Mouse (Mus musculus): ENCODE results near the gene Pirb. TPM values are rescaled to one million over a fixed set of nuclear protein-coding genes. Genes with fewer than 3 reads are reported as not detected.
"Not testable (repeated sequence)": the region's sequence is repeated elsewhere in the genome, so short reads cannot be mapped to it uniquely, and the experiment has no call there.

Pirb gene
- polyA plus RNA-seq, 1 experiment from 2014 or later = 0.87 TPM

GRCm38 (mm10) chr7:3706343-3706934, 13.8 kb downstream of the Pirb start:
- Histone ChIP-seq H3K9me3 (ENCODE audit: control insufficient read depth, low read length) (no peaks in the 10 kb centered on the region), H3K4me3 (ENCODE audit: low read length) (peak overlapping the region; percentile 91), H3K9ac (ENCODE audit: low read depth, low read length) (peak overlapping the region; percentile 94; the same call in 1 of the 2 replicates), H3K27ac (ENCODE audit: low read depth, low read length) (no peak overlapping the region), H3K4me2 (replicated peaks; ENCODE audit: low read depth, low read length) (peak overlapping the region; percentile 87), H3K4me1 (ENCODE audit: control insufficient read depth, insufficient read depth, low read length) (peaks cover 3% of the 10 kb centered on the region; the same call in 1 of the 2 replicates), H3K27me3 (ENCODE audit: control insufficient read depth, insufficient read depth, low read length) (no peaks in the 10 kb centered on the region), H3K36me3 (ENCODE audit: control insufficient read depth, insufficient read depth, low read length) (peaks cover 26% of the 10 kb centered on the region)
- WGBS = 62% methylated on average over 11 of the region's 11 CpGs
- no peak for ATAC-seq (ENCODE audit: low FRiP score, low TSS enrichment)

- WGBS = 17% methylated on average over 6 of the region's 6 CpGs
- ATAC-seq (ENCODE audit: low FRiP score, low TSS enrichment) = no peak
- Histone ChIP-seq H3K9ac (ENCODE audit: low read depth, low read length) (peak overlapping the region; percentile 94), H3K27ac (ENCODE audit: low read depth, low read length) (no peak overlapping the region), H3K9me3 (ENCODE audit: control insufficient read depth, low read length) (no peaks in the 10 kb centered on the region), H3K4me3 (ENCODE audit: low read length) (peak overlapping the region; percentile 91), H3K36me3 (ENCODE audit: control insufficient read depth, insufficient read depth, low read length) (peaks cover 30% of the 10 kb centered on the region), H3K27me3 (ENCODE audit: control insufficient read depth, insufficient read depth, low read length) (no peaks in the 10 kb centered on the region), H3K4me2 (replicated peaks; ENCODE audit: low read depth, low read length) (peak overlapping the region; percentile 87), H3K4me1 (ENCODE audit: control insufficient read depth, insufficient read depth, low read length) (peaks cover 3% of the 10 kb centered on the region; the same call in 1 of the 2 replicates)
These were observed 14.3 kb downstream of the Pirb start for GRCm38 (mm10) chr7:3705911-3706310.

- Histone ChIP-seq H3K36me3 (ENCODE audit: control insufficient read depth, insufficient read depth, low read length) (peaks cover 32% of the 10 kb centered on the region), H3K9ac (ENCODE audit: low read depth, low read length) (peak overlapping the region; percentile 94), H3K4me3 (ENCODE audit: low read length) (peak overlapping the region; percentile 91), H3K27ac (ENCODE audit: low read depth, low read length) (peak overlapping the region; percentile 95; the same call in 1 of the 2 replicates), H3K4me2 (replicated peaks; ENCODE audit: low read depth, low read length) (peak overlapping the region; percentile 87)
- WGBS = 1% methylated on average over 6 of the region's 7 CpGs
- ATAC-seq (ENCODE audit: low FRiP score, low TSS enrichment); H3K9me3 ChIP-seq (ENCODE audit: control insufficient read depth, low read length); H3K27me3 ChIP-seq (ENCODE audit: control insufficient read depth, insufficient read depth, low read length); H3K4me1 ChIP-seq (ENCODE audit: control insufficient read depth, insufficient read depth, low read length): not testable (repeated sequence)
These were observed 14.7 kb downstream of the Pirb start for GRCm38 (mm10) chr7:3705461-3705860.

GRCm38 (mm10) chr7:3704475-3704874, 15.7 kb downstream of the Pirb start:
- H3K4me1 ChIP-seq (ENCODE audit: control insufficient read depth, insufficient read depth, low read length) = peaks cover 3% of the 10 kb centered on the region; the same call in 1 of the 2 replicates
- peak overlapping the region; percentile 91 for H3K4me3 ChIP-seq (ENCODE audit: low read length)
- peak overlapping the region; percentile 87 for H3K4me2 ChIP-seq (replicated peaks; ENCODE audit: low read depth, low read length)
- H3K36me3 ChIP-seq (ENCODE audit: control insufficient read depth, insufficient read depth, low read length) = peaks cover 40% of the 10 kb centered on the region
- WGBS = 0% methylated on average over 20 of the region's 20 CpGs
- H3K27me3 ChIP-seq (ENCODE audit: control insufficient read depth, insufficient read depth, low read length) = no peaks in the 10 kb centered on the region
- peak overlapping the region; percentile 94 for H3K9ac ChIP-seq (ENCODE audit: low read depth, low read length)
- no peaks in the 10 kb centered on the region for H3K9me3 ChIP-seq (ENCODE audit: control insufficient read depth, low read length)
- ATAC-seq (ENCODE audit: low FRiP score, low TSS enrichment) = peak; percentile 25
- H3K27ac ChIP-seq (ENCODE audit: low read depth, low read length) = peak overlapping the region; percentile 95

DNA sequence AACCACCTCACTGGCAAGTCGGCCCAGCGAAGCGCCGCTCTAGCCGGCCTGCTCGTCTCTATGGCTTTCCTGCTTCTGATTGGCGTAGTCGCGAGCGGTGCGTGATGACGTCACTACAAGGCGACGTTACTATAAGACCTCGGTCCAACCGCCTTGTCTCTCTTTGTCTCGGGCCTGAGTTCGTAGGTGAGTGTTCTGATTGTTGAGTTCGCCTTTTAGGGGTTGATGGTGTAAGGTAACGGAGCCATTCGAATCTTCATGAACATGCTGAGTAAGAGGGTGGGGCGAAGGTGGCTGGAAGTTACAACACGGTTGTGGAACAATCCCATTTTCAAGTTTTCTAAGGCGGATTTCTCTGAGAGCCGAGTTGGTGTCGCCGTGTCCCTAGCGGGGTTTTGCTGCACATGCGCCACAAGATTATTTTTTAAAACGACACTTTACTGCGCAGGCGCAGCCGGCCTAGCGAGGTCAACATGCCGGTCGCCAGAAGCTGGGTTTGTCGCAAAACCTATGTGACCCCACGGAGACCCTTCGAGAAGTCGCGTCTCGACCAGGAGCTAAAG, 16.2 kb downstream of the Pirb start, which contains the start of gene Rps9:
Gene Rps9 (plus strand): TSS at position 115 of the 563 bp plus-strand sequence.
- H3K4me3 ChIP-seq (ENCODE audit: low read length) = peak within 1 kb of the TSS; percentile 91
- H3K9me3 ChIP-seq (ENCODE audit: control insufficient read depth, low read length) = no peaks in the 10 kb centered on the region
- ATAC-seq (ENCODE audit: low FRiP score, low TSS enrichment) = peak; percentile 95
- H3K9ac ChIP-seq (ENCODE audit: low read depth, low read length) = peak within 1 kb of the TSS; percentile 94
- WGBS = 1% methylated on average over 42 of the region's 42 CpGs
- H3K4me1 ChIP-seq (ENCODE audit: control insufficient read depth, insufficient read depth, low read length) = peaks cover 3% of the 10 kb centered on the region; the same call in 1 of the 2 replicates
- H3K36me3 ChIP-seq (ENCODE audit: control insufficient read depth, insufficient read depth, low read length) = peaks cover 40% of the 10 kb centered on the region
- H3K27me3 ChIP-seq (ENCODE audit: control insufficient read depth, insufficient read depth, low read length) = no peaks in the 10 kb centered on the region
- H3K27ac ChIP-seq (ENCODE audit: low read depth, low read length) = peak within 1 kb of the TSS; percentile 95
- H3K4me2 ChIP-seq (replicated peaks; ENCODE audit: low read depth, low read length) = peak within 1 kb of the TSS; percentile 87

- 21% methylated on average over 6 of the region's 6 CpGs for WGBS
- no peaks in the 10 kb centered on the region for H3K9me3 ChIP-seq (ENCODE audit: control insufficient read depth, low read length)
- H3K36me3 ChIP-seq (ENCODE audit: control insufficient read depth, insufficient read depth, low read length) = peaks cover 46% of the 10 kb centered on the region
- H3K27me3 ChIP-seq (ENCODE audit: control insufficient read depth, insufficient read depth, low read length) = no peaks in the 10 kb centered on the region
- peak overlapping the region; percentile 54 for H3K9ac ChIP-seq (ENCODE audit: low read depth, low read length)
- peak; percentile 36 for ATAC-seq (ENCODE audit: low FRiP score, low TSS enrichment)
- H3K4me1 ChIP-seq (ENCODE audit: control insufficient read depth, insufficient read depth, low read length) = peaks cover 3% of the 10 kb centered on the region; the same call in 1 of the 2 replicates
- H3K27ac ChIP-seq (ENCODE audit: low read depth, low read length) = peak overlapping the region; percentile 95; the same call in 1 of the 2 replicates
- peak overlapping the region; percentile 47 for H3K4me2 ChIP-seq (replicated peaks; ENCODE audit: low read depth, low read length)
- H3K4me3 ChIP-seq (ENCODE audit: low read length) = peak overlapping the region; percentile 91
These were observed 16.9 kb downstream of the Pirb start for GRCm38 (mm10) chr7:3703148-3703878.

GRCm38 (mm10) chr7:3698471-3698870, 21.7 kb downstream of the Pirb start:
- H3K4me2 ChIP-seq (replicated peaks; ENCODE audit: low read depth, low read length) = no peak overlapping the region
- H3K9ac ChIP-seq (ENCODE audit: low read depth, low read length) = no peak overlapping the region
- no peak overlapping the region for H3K4me3 ChIP-seq (ENCODE audit: low read length)
- peaks cover 9% of the 10 kb centered on the region; the same call in 1 of the 2 replicates for H3K4me1 ChIP-seq (ENCODE audit: control insufficient read depth, insufficient read depth, low read length)
- H3K27ac ChIP-seq (ENCODE audit: low read depth, low read length) = no peak overlapping the region
- WGBS = 94% methylated on average over 6 of the region's 6 CpGs
- no peaks in the 10 kb centered on the region for H3K9me3 ChIP-seq (ENCODE audit: control insufficient read depth, low read length)
- H3K27me3 ChIP-seq (ENCODE audit: control insufficient read depth, insufficient read depth, low read length) = no peaks in the 10 kb centered on the region
- H3K36me3 ChIP-seq (ENCODE audit: control insufficient read depth, insufficient read depth, low read length) = peaks cover 43% of the 10 kb centered on the region
- no peak for ATAC-seq (ENCODE audit: low FRiP score, low TSS enrichment)

DNA sequence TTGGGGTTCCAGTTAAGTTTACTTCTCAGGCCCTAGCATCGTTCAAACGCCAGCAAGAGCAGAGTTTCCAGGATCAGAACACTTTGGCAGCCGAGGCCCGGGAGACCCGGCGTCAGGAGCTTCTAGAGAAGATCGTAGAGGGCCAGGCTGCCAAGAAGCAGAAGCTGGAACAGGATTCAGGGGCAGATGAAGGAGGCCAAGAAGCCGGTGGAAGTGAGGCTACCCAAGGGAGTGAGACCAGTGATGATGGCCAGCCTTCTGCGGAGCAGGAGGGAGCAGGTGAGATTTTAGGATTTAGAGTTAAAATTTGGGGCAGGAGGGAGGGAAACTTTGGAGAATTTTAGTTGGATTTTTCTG, 25.3 kb downstream of the Pirb start:
- 5% methylated on average over 9 of the region's 9 CpGs for WGBS
- H3K9ac ChIP-seq (ENCODE audit: low read depth, low read length) = peak overlapping the region; percentile 89
- H3K27me3 ChIP-seq (ENCODE audit: control insufficient read depth, insufficient read depth, low read length); H3K9me3 ChIP-seq (ENCODE audit: control insufficient read depth, low read length); ATAC-seq (ENCODE audit: low FRiP score, low TSS enrichment): not testable (repeated sequence)
- H3K4me3 ChIP-seq (ENCODE audit: low read length) = peak overlapping the region; percentile 79
- H3K4me1 ChIP-seq (ENCODE audit: control insufficient read depth, insufficient read depth, low read length) = peaks cover 15% of the 10 kb centered on the region
- H3K27ac ChIP-seq (ENCODE audit: low read depth, low read length) = peak overlapping the region; percentile 94
- peak overlapping the region; percentile 81 for H3K4me2 ChIP-seq (replicated peaks; ENCODE audit: low read depth, low read length)
- H3K36me3 ChIP-seq (ENCODE audit: control insufficient read depth, insufficient read depth, low read length) = peaks cover 40% of the 10 kb centered on the region
